Mouse (Mus musculus) limb, embryonic 14.5 days (tissue): ENCODE results near the gene Sec14l1. TPM values are rescaled to one million over a fixed set of nuclear protein-coding genes. Genes with fewer than 3 reads are reported as not detected.

Experiments used
- ATAC-seq: fragments of 200-750 bp; cut with Nextera tagmentation; 2 replicates; pipeline ENCODE4 v1.8.0; 2017; ENCODE audit warnings: low read depth, moderate number of reproducible peaks, moderate TSS enrichment; ENCODE audit not compliant: low FRiP score
- DNase-seq: peaks from one replicate; pipeline ENCODE4 v3.0.0-alpha.2; 2015; ENCODE audit warnings: low spot score
- H3K27ac ChIP-seq: fragments of 300-500 bp; sonication (generic); replicated peaks from 2 replicates; pipeline ENCODE4 v1.5.1; 2014; ENCODE audit warnings: low read depth, mild to moderate bottlenecking, low read length, moderate library complexity, mixed read lengths
- H3K27me3 ChIP-seq: fragments of 300-500 bp; sonication (generic); 2 replicates; pipeline ENCODE4 v1.6.1; 2014; ENCODE audit warnings: low read length, mixed read lengths; ENCODE audit not compliant: control insufficient read depth, insufficient read depth
- H3K36me3 ChIP-seq: fragments of 300-500 bp; sonication (generic); 2 replicates; pipeline ENCODE4 v1.6.1; 2014; ENCODE audit warnings: mild to moderate bottlenecking, low read length, moderate library complexity, mixed read lengths; ENCODE audit not compliant: control insufficient read depth, insufficient read depth
- H3K4me1 ChIP-seq: fragments of 300-500 bp; sonication (generic); 2 replicates; pipeline ENCODE4 v1.6.1; 2014; ENCODE audit warnings: antibody characterized with exemption, low read length, mixed read lengths; ENCODE audit not compliant: control insufficient read depth, insufficient read depth
- H3K4me2 ChIP-seq: fragments of 300-500 bp; sonication (generic); replicated peaks from 2 replicates; pipeline ENCODE4 v1.6.1; 2014; ENCODE audit warnings: low read depth, mild to moderate bottlenecking, low read length, moderate library complexity; ENCODE audit not compliant: severe bottlenecking
- H3K4me3 ChIP-seq: fragments of 300-500 bp; sonication (generic); replicated peaks from 2 replicates; pipeline ENCODE4 v1.5.1; 2014; ENCODE audit warnings: low read length
- H3K9ac ChIP-seq: fragments of 300-500 bp; sonication (generic); 2 replicates; pipeline ENCODE4 v1.6.1; 2014; ENCODE audit warnings: mild to moderate bottlenecking, low read depth, low read length, moderate library complexity; ENCODE audit not compliant: severe bottlenecking
- H3K9me3 ChIP-seq: fragments of 300-500 bp; sonication (generic); 2 replicates; pipeline ENCODE4 v1.6.1; 2016; ENCODE audit warnings: low read length; ENCODE audit not compliant: control insufficient read depth
- POLR2A ChIP-seq: fragments of 200-500 bp; IDR thresholded peaks from 2 replicates; pipeline ENCODE4 v1.8.0; 2012; ENCODE audit warnings: inconsistent platforms, mild to moderate bottlenecking, moderate library complexity, borderline replicate concordance; ENCODE audit not compliant: insufficient read depth, insufficient read length; ENCODE audit errors: extremely low read depth
- whole genome bisulfite sequencing: fragments of 180-500 bp; shearing (Covaris S2); extraction: QIAGEN DNeasy Blood & Tissue Kit; methylation state at CpG from one replicate; pipeline ENCODE4 v1.1.7; 2014; 5-methylcytosine and 5-hydroxymethylcytosine counted together
- polyA plus RNA-seq, 2 experiments: library from polyadenylated mRNA; depleted of rRNA in 1 of 2; stranded (reverse) in 1 of 2; unstranded in 1 of 2; fragments of >200 nt; fragmentation: Nextera tagmentation in 1 of 2; extraction: Ambion mirVana in 1 of 2; gene quantifications; 2 replicates each; pipeline versions ENCODE4 v1.2.1 to v1.2.3; 2012 to 2014

Gene Sec14l1
- polyA plus RNA-seq, 2 experiments, result 38.7 to 72.5 TPM

DNA sequence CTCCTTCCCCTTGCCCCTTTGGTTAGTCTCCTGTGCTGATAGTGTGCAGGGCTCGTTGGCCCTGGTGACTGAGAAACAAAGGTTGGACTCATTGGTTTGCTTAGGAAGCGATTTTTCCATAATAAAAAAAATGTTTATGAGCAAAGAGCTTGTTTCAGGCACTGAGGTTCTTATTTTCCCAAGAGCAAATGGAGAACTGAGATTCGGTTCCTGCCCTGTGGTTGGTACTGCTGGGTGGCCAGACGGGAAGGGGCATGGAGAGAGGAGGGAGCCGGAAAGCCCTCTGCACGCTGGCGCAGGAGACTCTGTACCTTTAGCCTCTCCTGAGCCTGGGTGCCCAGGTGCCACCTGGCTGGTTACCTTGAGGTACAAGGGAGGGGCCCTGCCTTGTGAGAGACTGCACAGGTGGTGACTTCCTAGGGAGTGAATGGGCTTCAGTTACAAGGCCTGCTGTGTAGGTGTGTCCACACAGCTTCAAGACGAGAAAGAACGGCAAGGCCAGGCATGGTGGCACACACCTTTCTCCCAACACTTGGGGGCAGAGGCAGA, 23.3 kb downstream of the Sec14l1 start:
- ATAC-seq (no peak), DNase-seq (no peak)
- H3K27ac ChIP-seq, result peak overlapping the region; percentile 21; the same call in 1 of the 2 replicates
- H3K4me3 ChIP-seq, result no peak overlapping the region
- H3K9me3 ChIP-seq, result no peaks in the 10 kb centered on the region
- TF ChIP-seq POLR2A, result no peak
- peaks cover 35% of the 10 kb centered on the region for H3K36me3 ChIP-seq
- 67% methylated on average over 9 of the region's 9 CpGs for WGBS
- no peaks in the 10 kb centered on the region for H3K27me3 ChIP-seq
- H3K9ac ChIP-seq, result no peak overlapping the region
- H3K4me2 ChIP-seq, result no peak overlapping the region
- H3K4me1 ChIP-seq, result peaks cover 32% of the 10 kb centered on the region

DNA sequence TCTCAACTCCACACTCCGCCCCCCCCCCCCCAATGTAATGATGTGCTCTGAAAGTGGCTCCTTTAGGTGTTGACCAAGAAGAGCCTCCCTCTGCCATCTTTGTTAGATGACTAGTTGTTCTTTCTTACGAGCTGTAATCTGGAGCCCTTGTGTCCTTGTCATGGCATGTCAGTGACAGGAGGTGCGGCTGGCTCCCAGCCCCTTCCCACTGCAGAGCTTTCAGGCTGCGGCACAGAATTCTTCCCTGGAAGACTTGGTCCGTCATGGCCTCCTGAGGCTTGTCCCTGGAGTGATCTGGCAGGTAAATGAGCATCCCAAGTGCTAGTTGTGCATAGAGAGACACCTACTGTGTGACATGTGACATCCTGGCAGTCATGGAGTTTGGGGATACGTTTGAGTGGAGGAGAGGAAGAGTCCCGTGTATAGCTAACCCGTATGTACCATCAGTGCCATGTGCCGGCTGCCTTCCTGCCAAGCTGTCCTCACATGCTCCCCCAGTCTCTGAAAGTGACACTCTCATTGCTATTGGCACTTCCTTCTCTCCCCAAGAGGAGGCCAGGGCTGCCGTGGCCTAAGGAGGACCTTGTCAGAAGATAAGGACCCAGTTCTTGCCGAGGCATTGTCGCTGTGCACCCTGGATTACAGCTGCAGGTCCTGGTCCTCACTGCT, 24.0 kb downstream of the Sec14l1 start:
- Histone ChIP-seq H3K27ac (no peak overlapping the region), H3K4me2 (no peak overlapping the region), H3K4me3 (no peak overlapping the region), H3K9ac (no peak overlapping the region), H3K27me3 (no peaks in the 10 kb centered on the region), H3K4me1 (peaks cover 29% of the 10 kb centered on the region), H3K9me3 (no peaks in the 10 kb centered on the region), H3K36me3 (peaks cover 42% of the 10 kb centered on the region)
- 89% methylated on average over 12 of the region's 12 CpGs for WGBS
- DNase-seq (no peak), ATAC-seq (no peak)
- TF ChIP-seq POLR2A, result no peak

DNA sequence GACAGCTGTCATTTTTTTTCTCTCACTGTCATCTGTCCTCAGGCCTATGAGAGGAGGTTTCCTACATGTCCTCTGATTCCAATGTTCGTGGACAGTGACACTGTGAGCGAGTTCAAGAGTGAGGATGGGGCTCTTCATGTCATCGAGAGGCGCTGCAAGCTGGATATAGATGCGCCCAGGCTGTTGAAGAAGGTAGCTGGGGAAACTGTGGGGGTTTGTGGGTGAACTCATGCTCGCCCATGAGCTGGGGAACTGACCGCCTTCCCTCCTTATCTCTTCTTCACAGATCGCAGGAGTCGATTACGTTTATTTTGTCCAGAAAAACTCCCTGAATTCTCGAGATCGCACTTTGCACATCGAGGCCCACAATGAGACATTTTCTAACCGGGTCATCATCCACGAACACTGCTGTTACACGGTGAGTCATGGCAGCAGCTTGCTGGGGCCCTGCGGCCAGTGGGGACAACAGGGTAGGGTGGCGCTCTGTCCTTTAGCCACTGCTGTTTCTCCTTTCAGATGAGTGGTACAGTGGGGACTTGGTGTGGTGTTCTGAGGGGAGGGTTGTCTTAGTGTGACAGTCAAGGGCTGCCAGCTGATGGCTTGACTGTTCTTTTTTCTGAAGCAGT, 26.5 kb downstream of the Sec14l1 start:
- DNase-seq (no peak), ATAC-seq (no peak)
- Histone ChIP-seq H3K4me2 (no peak overlapping the region), H3K4me1 (peaks cover 5% of the 10 kb centered on the region; the same call in 1 of the 2 replicates), H3K27ac (no peak overlapping the region), H3K27me3 (no peaks in the 10 kb centered on the region), H3K9me3 (no peaks in the 10 kb centered on the region), H3K4me3 (no peak overlapping the region), H3K36me3 (peaks cover 63% of the 10 kb centered on the region), H3K9ac (no peak overlapping the region)
- 93% methylated on average over 18 of the region's 18 CpGs for WGBS
- TF ChIP-seq POLR2A, result no peak

DNA sequence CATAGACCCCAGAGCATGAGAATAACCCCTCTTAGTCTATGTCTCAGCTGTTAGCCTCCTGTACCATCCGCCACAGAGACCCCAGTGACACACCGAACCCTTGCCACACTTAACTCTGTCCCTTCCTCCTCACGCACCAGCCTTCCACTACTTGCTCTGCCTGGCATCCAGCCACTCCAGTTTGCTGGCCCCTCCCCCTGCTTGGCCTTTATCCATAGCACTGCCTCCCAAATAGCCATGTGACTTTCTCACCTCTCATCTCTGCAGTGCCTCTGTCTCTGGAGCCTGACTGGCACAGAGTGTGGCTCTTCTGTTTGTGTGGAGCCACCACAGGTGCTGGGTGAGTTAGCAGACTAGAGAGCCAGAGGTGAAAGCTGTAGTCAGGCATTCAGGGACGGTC, 27.5 kb downstream of the Sec14l1 start:
- no peak overlapping the region for H3K9ac ChIP-seq
- no peak for TF ChIP-seq POLR2A
- no peak overlapping the region for H3K27ac ChIP-seq
- H3K4me2 ChIP-seq, result no peak overlapping the region
- no peaks in the 10 kb centered on the region for H3K9me3 ChIP-seq
- 76% methylated on average over 4 of the region's 4 CpGs for WGBS
- no peaks in the 10 kb centered on the region; the same call in 1 of the 2 replicates for H3K4me1 ChIP-seq
- peaks cover 73% of the 10 kb centered on the region for H3K36me3 ChIP-seq
- no peak overlapping the region for H3K4me3 ChIP-seq
- H3K27me3 ChIP-seq, result no peaks in the 10 kb centered on the region
- ATAC-seq (no peak), DNase-seq (no peak)

DNA sequence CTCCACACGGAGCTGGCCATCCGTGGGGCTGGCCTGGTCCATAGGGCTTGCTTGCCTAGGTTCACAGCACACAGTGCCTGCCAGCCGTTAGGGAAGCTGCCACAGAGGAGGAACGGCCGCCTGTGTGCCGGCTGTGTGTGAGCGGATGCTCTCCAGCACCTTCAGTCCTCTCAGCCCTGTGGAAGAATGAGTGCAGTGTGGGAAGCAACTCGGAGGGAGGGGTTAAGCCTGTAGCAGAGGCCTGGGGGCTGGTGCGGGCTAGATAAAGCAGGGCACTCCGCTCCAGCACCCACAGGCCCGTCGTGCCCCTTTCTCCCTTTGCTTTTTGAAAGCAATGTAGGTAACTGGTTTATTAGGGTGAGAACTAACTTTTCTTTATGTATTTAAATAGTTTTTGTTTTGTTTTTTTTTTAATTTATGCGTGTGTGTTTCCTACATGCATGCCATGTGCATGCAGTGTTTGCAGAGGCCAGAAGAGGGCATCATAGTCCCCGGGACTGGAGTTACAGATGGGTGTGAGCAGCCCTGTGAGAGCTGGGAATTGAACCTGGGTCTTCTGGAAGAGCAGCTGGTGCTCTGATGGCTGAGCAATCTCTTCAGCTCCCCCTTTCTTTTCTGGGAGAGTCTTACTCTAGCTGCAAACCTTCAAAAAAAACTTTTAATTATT, 30.6 kb downstream of the Sec14l1 start:
- Histone ChIP-seq H3K27ac (no peak overlapping the region), H3K9ac (no peak overlapping the region), H3K4me2 (no peak overlapping the region), H3K4me1 (no peaks in the 10 kb centered on the region), H3K27me3 (no peaks in the 10 kb centered on the region), H3K4me3 (no peak overlapping the region), H3K36me3 (peaks cover 96% of the 10 kb centered on the region), H3K9me3 (no peaks in the 10 kb centered on the region)
- TF ChIP-seq POLR2A, result no peak
- no peak for ATAC-seq
- 93% methylated on average over 14 of the region's 14 CpGs for WGBS
- no peak for DNase-seq
